Mouse (Mus musculus) T-cell, adult 2 months (primary cell): Measurements from ENCODE around the gene Mtus2.

Source experiments
- DNase-seq: peaks from one replicate; pipeline ENCODE4 v3.0.0; 2022; ENCODE audit warnings: low spot score

Gene Mtus2

DNA sequence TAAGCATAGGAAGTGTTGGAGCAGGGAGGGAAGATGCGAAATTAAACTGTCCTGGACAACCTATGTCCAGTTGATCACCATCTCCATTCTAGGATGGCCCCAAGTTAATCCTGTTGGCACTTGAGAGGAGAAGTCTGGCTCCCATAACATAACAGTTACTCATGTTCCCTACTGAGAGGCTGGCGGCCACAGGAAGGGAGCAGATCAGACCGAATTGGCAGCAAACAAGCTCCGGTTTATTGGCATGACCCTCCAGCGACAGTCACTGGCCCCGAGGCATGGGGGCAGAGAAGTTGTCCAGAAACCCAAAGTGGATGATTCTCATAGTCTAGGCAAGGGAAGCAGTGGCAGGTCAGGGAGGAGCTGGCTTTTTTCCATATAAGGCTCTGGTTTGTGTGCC, 224.8 kb downstream of the Mtus2 start:
- DNase-seq = no peak

DNA sequence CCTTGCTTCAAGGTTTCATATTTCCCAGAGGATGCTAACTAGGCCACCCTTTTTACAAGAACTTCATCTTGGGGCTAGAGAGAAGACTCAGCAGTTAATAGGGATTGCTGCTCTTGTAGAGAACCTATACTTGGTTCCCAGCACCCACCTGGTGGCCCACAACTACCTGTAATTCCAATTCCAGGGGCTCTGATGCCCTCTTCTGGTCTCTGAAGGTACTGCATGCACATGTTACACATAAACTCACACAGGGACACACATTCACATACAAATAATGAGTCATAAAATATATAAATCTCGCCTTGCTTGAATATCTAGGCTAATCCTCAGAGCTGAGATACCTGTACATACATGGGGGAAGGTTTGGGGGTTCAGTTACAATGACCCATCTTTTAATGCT, 228.8 kb downstream of the Mtus2 start:
- DNase-seq = no peak

GRCm38 (mm10) chr5:148191416-148191815, 234.3 kb downstream of the Mtus2 start:
- DNase-seq = no peak

DNA sequence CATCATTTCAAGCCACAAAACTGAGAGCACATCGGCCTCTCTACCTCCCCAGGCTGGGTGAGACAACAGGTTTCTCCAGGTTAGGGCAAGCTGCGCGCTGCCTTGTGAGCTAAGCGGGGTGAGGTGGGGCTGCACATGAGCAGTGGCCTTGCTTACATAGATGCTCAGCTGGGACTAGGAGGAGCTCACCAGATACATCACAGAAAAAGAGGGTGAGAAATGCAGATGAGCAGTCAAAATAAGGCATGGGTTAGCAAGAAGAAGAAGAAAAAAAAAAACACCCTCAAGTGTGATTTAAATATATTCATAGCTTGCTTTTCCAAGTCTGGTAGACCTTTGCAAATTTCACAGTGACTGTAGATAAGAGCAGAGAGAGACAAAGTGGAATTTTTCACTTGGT, 254.7 kb downstream of the Mtus2 start:
- DNase-seq = no peak

DNA sequence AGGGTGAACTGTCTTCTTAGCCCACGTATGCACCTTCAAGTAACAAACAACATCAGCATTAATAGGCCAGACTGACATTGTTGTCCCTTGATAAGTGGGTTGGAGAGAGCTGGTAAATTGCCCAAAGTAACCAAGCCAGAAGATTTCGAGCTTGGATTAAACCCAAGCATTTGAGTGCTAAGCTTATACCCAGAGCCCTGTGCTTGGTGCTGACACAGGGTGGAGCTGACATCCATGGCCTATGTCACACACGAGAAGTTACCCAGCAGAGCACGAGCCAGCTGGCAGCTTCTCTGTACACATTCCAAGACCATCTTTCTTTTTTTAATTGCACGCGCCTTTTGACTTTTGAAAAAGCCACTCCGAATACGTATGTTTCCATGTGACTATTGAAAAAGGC, 259.7 kb downstream of the Mtus2 start:
- DNase-seq = no peak

- DNase-seq = no peak
Observed at GRCm38 (mm10) chr5:148222898-148223297, 265.8 kb downstream of the Mtus2 start.

DNA sequence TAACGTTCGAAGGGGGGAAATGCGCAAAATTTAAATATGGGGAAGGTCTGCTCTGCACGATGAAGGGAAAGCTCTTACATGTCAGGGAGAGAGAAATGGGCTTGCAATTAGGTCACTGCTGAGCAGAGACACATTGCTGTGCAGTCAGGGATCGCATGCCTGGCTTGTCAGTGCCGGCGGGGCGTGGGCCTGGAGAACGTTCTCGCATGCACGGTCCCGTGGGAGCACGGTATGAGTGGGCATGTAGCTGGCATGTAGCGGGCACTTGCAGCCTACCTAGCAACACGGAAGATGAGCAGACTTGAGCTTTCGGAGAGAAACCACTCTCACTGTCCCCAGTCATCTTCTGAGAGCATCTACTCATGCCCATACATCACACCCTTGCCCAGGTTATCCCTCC, 266.9 kb downstream of the Mtus2 start:
- DNase-seq = no peak

- no peak for DNase-seq
Observed at GRCm38 (mm10) chr5:148233714-148234113, 276.6 kb downstream of the Mtus2 start.

GRCm38 (mm10) chr5:148236616-148237015, 279.5 kb downstream of the Mtus2 start:
- no peak for DNase-seq

- DNase-seq = no peak
Observed at GRCm38 (mm10) chr5:148239067-148239466, 281.9 kb downstream of the Mtus2 start.

GRCm38 (mm10) chr5:148239757-148240156, 282.6 kb downstream of the Mtus2 start:
- DNase-seq = no peak

DNA sequence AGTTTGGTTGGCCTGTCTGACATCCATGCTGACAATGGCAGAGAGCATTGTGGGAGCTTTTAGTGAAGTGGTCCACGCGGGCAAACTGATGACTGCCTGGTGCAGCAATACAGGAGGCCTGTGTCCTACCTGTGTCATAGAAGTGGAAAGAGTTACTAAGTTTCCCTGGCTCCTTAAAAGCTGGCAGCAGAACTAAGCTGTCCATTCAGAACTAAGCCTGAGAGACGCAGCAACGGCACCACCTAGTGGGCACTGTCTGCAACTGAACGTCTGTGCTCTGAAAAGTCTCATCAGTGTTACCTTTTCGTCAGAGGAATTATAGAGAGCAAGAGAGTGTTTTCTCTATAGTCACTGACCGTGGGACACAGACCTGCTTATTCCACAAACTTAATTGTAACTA, 284.8 kb downstream of the Mtus2 start:
- DNase-seq = peak; percentile 13

DNA sequence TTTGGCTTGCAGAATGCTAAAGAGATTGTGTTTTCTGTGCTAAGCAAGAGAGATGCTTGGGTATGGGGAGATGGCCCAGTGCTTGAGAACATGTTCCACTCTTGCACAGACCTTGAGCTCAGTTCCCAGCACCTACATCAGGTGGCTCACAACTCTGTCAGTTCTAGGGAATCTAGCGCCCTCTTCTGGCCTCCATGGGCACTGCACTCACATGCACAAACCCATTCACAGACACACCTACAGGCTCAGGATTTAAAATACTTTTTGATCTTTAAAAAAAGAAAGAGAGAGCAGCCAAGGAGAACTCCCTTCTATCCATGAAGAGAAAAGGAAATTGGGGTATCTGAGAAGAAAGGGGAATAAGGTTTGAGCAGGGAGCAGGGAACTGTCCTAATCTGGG, 287.4 kb downstream of the Mtus2 start:
- DNase-seq = no peak

DNA sequence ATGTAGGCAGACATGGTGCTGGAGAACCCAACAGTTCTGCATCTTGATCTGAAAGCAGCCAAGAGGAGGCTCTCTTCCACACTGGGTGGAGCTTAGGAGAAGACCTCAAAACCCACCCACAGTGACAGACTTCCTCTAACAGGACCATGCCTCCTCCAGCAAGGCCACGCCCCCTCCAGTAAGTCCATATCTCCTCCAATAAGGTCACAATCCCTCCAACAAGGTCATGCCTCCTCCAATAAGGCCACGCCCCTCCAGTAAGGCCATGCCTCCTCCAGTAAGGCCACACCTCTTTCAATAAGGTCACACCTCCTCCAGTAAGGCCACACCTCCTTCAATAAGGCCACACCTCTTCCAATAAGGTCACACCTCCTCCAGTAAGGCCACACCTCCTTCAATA, 288.3 kb downstream of the Mtus2 start:
- no peak for DNase-seq

DNA sequence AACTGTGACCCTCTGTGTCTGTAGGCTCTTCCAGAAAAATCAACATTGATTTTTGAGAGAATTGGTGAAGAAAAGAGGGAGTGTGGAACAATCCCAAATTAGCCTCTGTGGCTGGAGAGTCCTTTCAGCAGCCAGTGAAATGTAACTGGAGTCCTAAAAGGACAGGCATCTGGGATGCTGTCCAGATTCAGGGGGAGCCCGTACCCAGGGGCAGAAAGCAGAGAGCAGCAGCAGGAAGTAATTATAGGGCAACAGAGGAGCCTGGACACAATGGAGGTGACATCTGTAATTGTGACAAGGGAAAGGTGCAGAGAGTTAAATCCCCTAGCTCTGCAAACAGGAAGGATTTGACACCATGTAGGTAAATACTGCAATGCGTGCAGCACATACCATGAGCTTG, 291.1 kb downstream of the Mtus2 start:
- DNase-seq = no peak

- no peak for DNase-seq
Observed at GRCm38 (mm10) chr5:148251847-148252246, 294.7 kb downstream of the Mtus2 start.

DNA sequence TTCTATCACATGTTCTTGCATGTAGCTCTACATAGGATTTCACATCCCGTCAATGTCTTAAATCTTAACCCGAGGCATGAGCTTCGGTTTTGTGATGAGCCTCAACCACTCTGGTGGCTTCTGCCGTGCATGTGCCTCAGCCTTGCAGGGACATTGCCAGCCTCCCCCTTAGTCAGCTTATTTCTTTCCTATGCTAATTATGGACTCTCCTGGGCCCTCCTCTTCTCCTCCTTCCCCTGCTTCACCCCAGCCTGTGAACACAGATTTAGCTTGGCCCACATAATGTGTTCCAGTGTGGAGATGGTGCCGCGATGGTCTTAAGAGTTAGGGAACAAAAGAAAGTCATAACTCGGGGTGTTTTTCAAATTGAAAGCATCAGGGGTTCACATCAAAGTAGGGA, 304.9 kb downstream of the Mtus2 start:
- no peak for DNase-seq

- DNase-seq = peak; percentile 1
Observed at GRCm38 (mm10) chr5:148264819-148265707, 307.9 kb downstream of the Mtus2 start.

GRCm38 (mm10) chr5:148266841-148267240, 309.7 kb downstream of the Mtus2 start:
- DNase-seq = peak; percentile 46

DNA sequence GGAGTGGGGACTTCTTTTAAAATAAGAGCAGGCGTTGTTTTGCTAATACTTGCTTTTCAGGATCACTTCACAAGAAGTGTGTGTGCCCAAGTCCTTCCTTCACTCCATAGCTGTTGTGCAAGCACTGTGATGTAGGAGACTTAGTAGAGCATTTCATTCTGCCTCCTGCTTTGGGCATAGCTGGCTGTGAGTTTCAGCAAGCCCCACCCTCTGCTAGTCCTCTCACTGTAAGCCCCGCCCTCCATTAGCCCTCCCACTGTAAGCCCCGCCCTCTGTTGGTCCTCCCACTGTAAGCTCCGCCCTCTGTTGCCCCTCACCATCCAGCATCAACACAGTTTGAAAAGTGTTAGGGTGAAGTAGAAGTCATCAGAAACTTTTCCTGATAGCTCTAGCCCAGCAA, 310.3 kb downstream of the Mtus2 start:
- no peak for DNase-seq

- DNase-seq = no peak
Observed at GRCm38 (mm10) chr5:148272065-148272464, 314.9 kb downstream of the Mtus2 start.

DNA sequence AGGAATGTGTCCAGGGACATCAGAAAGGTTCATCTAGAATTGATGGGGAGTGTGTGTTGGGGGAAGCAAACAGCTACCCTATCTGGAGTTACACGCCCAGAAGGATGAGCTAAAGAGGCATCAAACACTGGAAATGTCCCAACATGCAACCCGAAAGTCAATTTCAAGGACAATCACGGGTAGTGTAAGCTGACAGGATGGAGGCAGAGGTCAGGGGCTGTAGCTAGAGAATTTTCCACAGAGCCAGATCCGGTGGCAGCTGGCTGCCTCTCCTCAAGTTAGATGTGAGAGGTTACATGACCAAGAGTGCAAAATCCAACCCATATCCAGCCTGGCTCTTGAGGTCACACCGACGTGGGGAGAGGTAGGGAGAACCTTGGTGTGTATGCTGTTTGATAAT, 315.7 kb downstream of the Mtus2 start:
- DNase-seq = no peak

DNA sequence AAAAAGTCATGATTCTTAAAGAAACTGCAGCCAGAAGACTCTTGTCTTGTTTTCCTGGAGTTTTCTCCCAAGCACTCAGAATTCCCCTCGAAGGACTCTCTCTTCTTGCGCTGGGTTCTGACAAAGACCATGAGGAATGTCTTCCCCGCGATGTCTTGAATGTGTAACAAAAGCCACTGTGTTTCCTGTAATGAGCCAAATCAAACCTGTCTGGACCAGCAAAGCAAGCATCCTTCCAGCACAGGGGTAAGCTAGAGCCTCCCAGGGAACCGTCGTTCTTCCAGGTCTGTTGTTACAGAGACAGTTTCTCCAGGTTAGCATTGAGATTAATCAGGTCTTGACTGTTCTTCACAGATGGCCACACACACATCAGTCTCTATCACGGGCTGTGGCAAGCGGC, 321.1 kb downstream of the Mtus2 start:
- DNase-seq = no peak

DNA sequence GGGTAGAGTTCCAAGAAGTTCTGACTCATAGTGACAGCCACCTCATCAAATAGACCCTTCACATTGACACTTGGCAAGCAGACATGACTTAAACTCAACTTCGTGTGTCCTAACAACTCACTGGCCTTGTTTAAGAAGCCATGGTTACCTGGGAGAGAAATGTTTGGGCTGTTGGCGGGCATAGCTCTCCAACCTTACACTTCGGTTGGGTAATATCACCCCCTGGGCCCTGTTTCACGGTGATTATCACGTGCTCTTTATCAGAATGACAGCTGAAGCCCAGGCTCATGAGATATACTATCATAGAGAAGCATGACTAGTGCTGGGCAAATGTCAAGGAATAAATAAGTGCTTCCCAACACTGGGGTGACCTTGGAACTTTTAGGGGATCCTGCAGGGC, 323.2 kb downstream of the Mtus2 start:
- no peak for DNase-seq
